Mouse (Mus musculus): ENCODE data around the gene Olfr692.

DNA sequence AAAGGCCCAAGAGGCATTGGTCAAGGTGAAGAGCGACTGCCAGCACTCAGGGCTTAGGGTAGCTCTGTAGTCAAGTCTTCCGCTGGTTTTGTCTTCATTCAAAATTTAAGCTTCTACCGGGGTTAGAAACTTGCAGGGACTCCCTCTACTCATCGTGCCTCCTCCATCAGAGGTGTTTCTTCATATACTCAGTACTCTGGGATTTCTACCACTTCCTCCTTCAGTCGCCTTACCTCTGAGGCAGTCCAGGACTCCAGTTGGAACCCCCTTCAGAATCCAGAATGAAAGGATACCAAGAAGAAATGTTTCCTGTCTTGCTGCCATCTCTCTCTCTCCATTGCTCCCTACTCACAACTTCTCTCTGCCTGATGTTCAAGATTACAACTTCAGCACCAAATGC, 762 bp upstream of the Olfr692 start:
- TF ChIP-seq CTCF (IDR thresholded peaks at IDR 0.05; ENCODE audit: control insufficient read depth, insufficient read depth, insufficient replicate concordance, low read depth, low read length): no peak
- TF ChIP-seq POLR2A (IDR thresholded peaks at IDR 0.05; ENCODE audit: control insufficient read depth, low read depth, low read length): no peak

All from testis, adult 2 months (tissue).